Mouse (Mus musculus) midbrain, postnatal 0 days (tissue): ENCODE results near the gene Mtmr12. TPM values are rescaled to one million over a fixed set of nuclear protein-coding genes. Genes with fewer than 3 reads are reported as not detected.
A peak's percentile ranks its signal among the peaks of the same experiment; 100 is the strongest.

Source experiments
- ATAC-seq: fragments of 200-750 bp; cut with Nextera tagmentation; 2 replicates; pipeline ENCODE4 v1.8.0; 2017; ENCODE audit warnings: moderate number of reproducible peaks, mild to moderate bottlenecking, moderate TSS enrichment, moderate library complexity; ENCODE audit not compliant: low FRiP score
- DNase-seq: peaks from one replicate; pipeline ENCODE4 v3.0.0-alpha.2; 2015; ENCODE audit warnings: low spot score
- H3K27ac ChIP-seq: fragments of 300-500 bp; sonication (generic); 2 replicates; pipeline ENCODE4 v1.5.1; 2014; ENCODE audit warnings: low read depth, mild to moderate bottlenecking, low read length, mixed read lengths
- H3K27me3 ChIP-seq: fragments of 300-500 bp; sonication (generic); 2 replicates; pipeline ENCODE4 v1.6.1; 2014; ENCODE audit warnings: low read length, control low read depth, mixed read lengths; ENCODE audit not compliant: insufficient read depth
- H3K36me3 ChIP-seq: fragments of 300-500 bp; sonication (generic); 2 replicates; pipeline ENCODE4 v1.6.1; 2014; ENCODE audit warnings: low read length, control low read depth, mixed read lengths; ENCODE audit not compliant: insufficient read depth
- H3K4me1 ChIP-seq: fragments of 300-500 bp; sonication (generic); 2 replicates; pipeline ENCODE4 v1.6.1; 2014; ENCODE audit warnings: mild to moderate bottlenecking, control low read depth, antibody characterized with exemption, low read length, mixed read lengths; ENCODE audit not compliant: insufficient read depth
- H3K4me2 ChIP-seq: fragments of 300-500 bp; sonication (generic); 2 replicates; pipeline ENCODE4 v1.6.1; 2014; ENCODE audit warnings: low read depth, mild to moderate bottlenecking, low read length, mixed read lengths; ENCODE audit not compliant: poor library complexity, severe bottlenecking
- H3K4me3 ChIP-seq: fragments of 300-500 bp; sonication (generic); 2 replicates; pipeline ENCODE4 v1.5.1; 2014; ENCODE audit warnings: low read depth, mild to moderate bottlenecking, low read length, moderate library complexity
- H3K9ac ChIP-seq: fragments of 300-500 bp; sonication (generic); replicated peaks from 2 replicates; pipeline ENCODE4 v1.6.1; 2014; ENCODE audit warnings: mild to moderate bottlenecking, low read length, moderate library complexity, mixed read lengths; ENCODE audit not compliant: poor library complexity, severe bottlenecking
- H3K9me3 ChIP-seq: fragments of 300-500 bp; sonication (generic); 2 replicates; pipeline ENCODE4 v1.6.1; 2016; ENCODE audit warnings: low read length, control low read depth
- CTCF ChIP-seq: IDR thresholded peaks from 2 replicates; pipeline ENCODE4 v1.5.1; 2016; ENCODE audit warnings: antibody characterized with exemption, mild to moderate bottlenecking
- WGBS: fragments of 180-500 bp; shearing (Covaris S2); extraction: QIAGEN DNeasy Blood & Tissue Kit; methylation state at CpG from one replicate; pipeline ENCODE4 v1.1.7; 2014; 5-methylcytosine and 5-hydroxymethylcytosine counted together
- polyA plus RNA-seq: library from polyadenylated mRNA; unstranded; fragments of >200 nt; fragmentation: Nextera tagmentation; extraction: Ambion mirVana; gene quantifications from 2 replicates; pipeline ENCODE4 v1.2.1, GENCODE M21; 2015
- total RNA-seq: library from RNA; depleted of rRNA; stranded (reverse); fragments of >200 nt; gene quantifications from 2 replicates; pipeline ENCODE4 v1.2.3, GENCODE M21; 2014

The Mtmr12 gene
- total and polyA plus RNA-seq, 2 experiments from 2014 or later, result 4.8 to 10.4 TPM

- Histone ChIP-seq H3K27me3 (no peaks in the 10 kb centered on the region), H3K27ac (no peak overlapping the region), H3K4me3 (no peak overlapping the region), H3K36me3 (peaks cover 21% of the 10 kb centered on the region), H3K4me1 (no peaks in the 10 kb centered on the region), H3K9ac (no peak overlapping the region), H3K4me2 (no peak overlapping the region), H3K9me3 (no peaks in the 10 kb centered on the region)
- no peak for TF ChIP-seq CTCF
- 0 out of 2 replicates have a peak, but pooled peaks have one; percentile 24 for ATAC-seq
- 41% methylated on average over 4 of the region's 4 CpGs for WGBS
- no peak for DNase-seq
Measured at GRCm38 (mm10) chr15:12247159-12247603, 42.4 kb downstream of the Mtmr12 start.

- 61% methylated on average over 4 of the region's 4 CpGs for WGBS
- DNase-seq (peak; percentile 58), ATAC-seq (no peak)
- Histone ChIP-seq H3K4me2 (no peak overlapping the region), H3K36me3 (peaks cover 21% of the 10 kb centered on the region), H3K27ac (no peak overlapping the region), H3K9ac (no peak overlapping the region), H3K4me1 (no peaks in the 10 kb centered on the region), H3K4me3 (no peak overlapping the region), H3K9me3 (no peaks in the 10 kb centered on the region), H3K27me3 (no peaks in the 10 kb centered on the region)
- peak; percentile 70 for TF ChIP-seq CTCF
Measured at GRCm38 (mm10) chr15:12248279-12248678, 43.5 kb downstream of the Mtmr12 start.

- H3K27me3 ChIP-seq, result no peaks in the 10 kb centered on the region
- H3K4me2 ChIP-seq, result no peak overlapping the region
- TF ChIP-seq CTCF, result no peak
- H3K4me1 ChIP-seq, result no peaks in the 10 kb centered on the region
- no peaks in the 10 kb centered on the region for H3K9me3 ChIP-seq
- H3K4me3 ChIP-seq, result no peak overlapping the region
- no peak overlapping the region for H3K9ac ChIP-seq
- no peak overlapping the region for H3K27ac ChIP-seq
- peaks cover 15% of the 10 kb centered on the region for H3K36me3 ChIP-seq
- WGBS, result 79% methylated on average over 5 of the region's 5 CpGs
- ATAC-seq (no peak), DNase-seq (no peak)
Measured at GRCm38 (mm10) chr15:12250350-12250749, 45.5 kb downstream of the Mtmr12 start.

GRCm38 (mm10) chr15:12251416-12252140 lies 46.8 kb downstream of the Mtmr12 start:
- no peaks in the 10 kb centered on the region for H3K27me3 ChIP-seq
- no peaks in the 10 kb centered on the region for H3K9me3 ChIP-seq
- 89% methylated on average over 15 of the region's 15 CpGs for WGBS
- H3K4me3 ChIP-seq, result no peak overlapping the region
- no peak for TF ChIP-seq CTCF
- no peak for ATAC-seq
- no peak overlapping the region for H3K4me2 ChIP-seq
- no peak for DNase-seq
- H3K27ac ChIP-seq, result no peak overlapping the region
- H3K4me1 ChIP-seq, result no peaks in the 10 kb centered on the region
- no peak overlapping the region for H3K9ac ChIP-seq
- peaks cover 13% of the 10 kb centered on the region for H3K36me3 ChIP-seq

- ATAC-seq (no peak), DNase-seq (no peak)
- Histone ChIP-seq H3K9me3 (no peaks in the 10 kb centered on the region), H3K27me3 (no peaks in the 10 kb centered on the region), H3K36me3 (peaks cover 13% of the 10 kb centered on the region), H3K4me1 (no peaks in the 10 kb centered on the region), H3K27ac (no peak overlapping the region), H3K9ac (no peak overlapping the region), H3K4me2 (no peak overlapping the region), H3K4me3 (no peak overlapping the region)
- 98% methylated on average over 2 of the region's 2 CpGs for whole genome bisulfite sequencing
- TF ChIP-seq CTCF, result no peak
Measured at GRCm38 (mm10) chr15:12252141-12252489, 47.3 kb downstream of the Mtmr12 start.

- H3K27ac ChIP-seq, result no peak overlapping the region
- no peak for TF ChIP-seq CTCF
- H3K4me1 ChIP-seq, result no peaks in the 10 kb centered on the region
- no peak overlapping the region for H3K9ac ChIP-seq
- no peak overlapping the region for H3K4me2 ChIP-seq
- no peaks in the 10 kb centered on the region for H3K9me3 ChIP-seq
- peaks cover 38% of the 10 kb centered on the region for H3K36me3 ChIP-seq
- no peaks in the 10 kb centered on the region for H3K27me3 ChIP-seq
- WGBS, result 93% methylated on average over 16 of the region's 16 CpGs
- DNase-seq (no peak), ATAC-seq (no peak)
- H3K4me3 ChIP-seq, result no peak overlapping the region
Measured at GRCm38 (mm10) chr15:12257730-12258494, 53.1 kb downstream of the Mtmr12 start.
